Mouse (Mus musculus) kidney, embryonic 14.5 days (tissue): ENCODE results near the gene Cd5. TPM values are rescaled to one million over a fixed set of nuclear protein-coding genes. Genes with fewer than 3 reads are reported as not detected.

Experiments
- ATAC-seq: fragments of 200-750 bp; cut with Nextera tagmentation; 2 replicates; pipeline ENCODE4 v1.8.0; 2017; ENCODE audit warnings: moderate number of reproducible peaks, mild to moderate bottlenecking, moderate TSS enrichment, moderate library complexity; ENCODE audit not compliant: low FRiP score, low TSS enrichment
- H3K27ac ChIP-seq: fragments of 300-500 bp; sonication (generic); 2 replicates; pipeline ENCODE4 v1.5.1; 2014; ENCODE audit warnings: low read depth, mild to moderate bottlenecking, low read length, moderate library complexity, mixed read lengths
- H3K27me3 ChIP-seq: fragments of 300-500 bp; sonication (generic); 2 replicates; pipeline ENCODE4 v1.6.1; 2014; ENCODE audit warnings: mild to moderate bottlenecking, low read length; ENCODE audit not compliant: control insufficient read depth, insufficient read depth
- H3K36me3 ChIP-seq: fragments of 300-500 bp; sonication (generic); 2 replicates; pipeline ENCODE4 v1.6.1; 2014; ENCODE audit warnings: low read length, mixed read lengths; ENCODE audit not compliant: control insufficient read depth, insufficient read depth
- H3K4me1 ChIP-seq: fragments of 300-500 bp; sonication (generic); 2 replicates; pipeline ENCODE4 v1.6.1; 2014; ENCODE audit warnings: low read length, mixed read lengths; ENCODE audit not compliant: control insufficient read depth, insufficient read depth
- H3K4me2 ChIP-seq: fragments of 300-500 bp; sonication (generic); replicated peaks from 2 replicates; pipeline ENCODE4 v1.6.1; 2014; ENCODE audit warnings: low read depth, mild to moderate bottlenecking, low read length
- H3K4me3 ChIP-seq: fragments of 300-500 bp; sonication (generic); 2 replicates; pipeline ENCODE4 v1.5.1; 2014; ENCODE audit warnings: mild to moderate bottlenecking, low read length
- H3K9ac ChIP-seq: fragments of 300-500 bp; sonication (generic); 2 replicates; pipeline ENCODE4 v1.6.1; 2014; ENCODE audit warnings: low read depth, mild to moderate bottlenecking, low read length, moderate library complexity
- H3K9me3 ChIP-seq: fragments of 300-500 bp; sonication (generic); 2 replicates; pipeline ENCODE4 v1.6.1; 2016; ENCODE audit warnings: low read length; ENCODE audit not compliant: control insufficient read depth
- WGBS: fragments of 180-500 bp; shearing (Covaris S2); extraction: QIAGEN DNeasy Blood & Tissue Kit; methylation state at CpG from one replicate; pipeline ENCODE4 v1.1.7; 2014; 5-methylcytosine and 5-hydroxymethylcytosine counted together
- polyA plus RNA-seq: library from polyadenylated mRNA; unstranded; fragments of >200 nt; fragmentation: Nextera tagmentation; extraction: Ambion mirVana; gene quantifications from 2 replicates; pipeline ENCODE4 v1.2.1, GENCODE M21; 2014

Cd5 gene
- polyA plus RNA-seq, 1 experiment from 2014 or later = 0.46 TPM

- no peak overlapping the region for H3K4me3 ChIP-seq
- no peaks in the 10 kb centered on the region for H3K9me3 ChIP-seq
- 80% methylated on average over 6 of the region's 6 CpGs for WGBS
- peaks cover 34% of the 10 kb centered on the region for H3K36me3 ChIP-seq
- no peak for ATAC-seq
- no peak overlapping the region for H3K9ac ChIP-seq
- H3K4me1 ChIP-seq = no peaks in the 10 kb centered on the region; the same call in 1 of the 2 replicates
- H3K4me2 ChIP-seq = no peak overlapping the region
- H3K27ac ChIP-seq = no peak overlapping the region
- H3K27me3 ChIP-seq = no peaks in the 10 kb centered on the region
These were observed 24.6 kb downstream of the Cd5 start for GRCm38 (mm10) chr19:10714168-10714567.

GRCm38 (mm10) chr19:10713551-10713950, 25.3 kb downstream of the Cd5 start:
- Histone ChIP-seq H3K27ac (no peak overlapping the region), H3K4me3 (no peak overlapping the region), H3K4me1 (no peaks in the 10 kb centered on the region; the same call in 1 of the 2 replicates), H3K9me3 (no peaks in the 10 kb centered on the region), H3K27me3 (no peaks in the 10 kb centered on the region), H3K36me3 (peaks cover 34% of the 10 kb centered on the region), H3K4me2 (no peak overlapping the region), H3K9ac (no peak overlapping the region)
- 94% methylated on average over 10 of the region's 10 CpGs for WGBS
- ATAC-seq = no peak

GRCm38 (mm10) chr19:10712646-10713045, 26.2 kb downstream of the Cd5 start:
- H3K9ac ChIP-seq = no peak overlapping the region
- 94% methylated on average over 12 of the region's 12 CpGs for WGBS
- H3K4me1 ChIP-seq = no peaks in the 10 kb centered on the region; the same call in 1 of the 2 replicates
- H3K36me3 ChIP-seq = peaks cover 35% of the 10 kb centered on the region
- H3K27me3 ChIP-seq = no peaks in the 10 kb centered on the region
- no peak overlapping the region for H3K4me2 ChIP-seq
- no peaks in the 10 kb centered on the region for H3K9me3 ChIP-seq
- no peak for ATAC-seq
- no peak overlapping the region for H3K27ac ChIP-seq
- no peak overlapping the region for H3K4me3 ChIP-seq

- Histone ChIP-seq H3K4me2 (no peak overlapping the region), H3K9me3 (no peaks in the 10 kb centered on the region), H3K27ac (no peak overlapping the region), H3K9ac (no peak overlapping the region), H3K36me3 (peaks cover 39% of the 10 kb centered on the region), H3K27me3 (no peaks in the 10 kb centered on the region), H3K4me3 (no peak overlapping the region), H3K4me1 (no peaks in the 10 kb centered on the region; the same call in 1 of the 2 replicates)
- WGBS = 93% methylated on average over 7 of the region's 7 CpGs
- ATAC-seq = no peak
These were observed 26.6 kb downstream of the Cd5 start for GRCm38 (mm10) chr19:10712194-10712593.

- H3K4me1 ChIP-seq = no peaks in the 10 kb centered on the region; the same call in 1 of the 2 replicates
- no peak overlapping the region for H3K4me3 ChIP-seq
- no peak overlapping the region for H3K4me2 ChIP-seq
- H3K9me3 ChIP-seq = no peaks in the 10 kb centered on the region
- peaks cover 47% of the 10 kb centered on the region for H3K36me3 ChIP-seq
- WGBS = 95% methylated on average over 4 of the region's 4 CpGs
- no peak overlapping the region for H3K9ac ChIP-seq
- no peak for ATAC-seq
- H3K27ac ChIP-seq = no peak overlapping the region
- H3K27me3 ChIP-seq = no peaks in the 10 kb centered on the region
These were observed 28.1 kb downstream of the Cd5 start for GRCm38 (mm10) chr19:10710751-10711150.

DNA sequence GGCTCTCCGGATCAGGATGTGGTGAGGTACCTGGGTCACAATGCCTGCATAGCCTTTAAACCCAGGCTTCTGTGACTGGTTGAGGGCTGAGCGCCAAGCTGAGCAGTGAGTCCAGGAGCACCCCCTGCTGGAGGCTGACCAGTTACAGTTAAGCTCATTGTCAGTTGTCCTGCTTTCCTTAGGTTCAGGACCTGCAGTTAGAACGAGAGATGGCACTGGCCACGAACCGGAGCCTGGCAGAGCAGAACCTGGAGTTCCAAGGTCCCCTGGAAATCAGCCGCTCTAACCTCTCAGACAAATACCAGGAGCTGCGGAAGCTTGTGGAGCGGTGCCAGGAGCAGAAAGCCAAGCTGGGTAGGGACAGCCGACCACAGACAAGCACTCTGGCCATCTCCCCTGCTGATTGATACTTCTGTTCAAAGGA, 28.7 kb downstream of the Cd5 start:
- H3K27ac ChIP-seq = no peak overlapping the region
- H3K36me3 ChIP-seq = peaks cover 47% of the 10 kb centered on the region
- WGBS = 83% methylated on average over 9 of the region's 9 CpGs
- no peaks in the 10 kb centered on the region; the same call in 1 of the 2 replicates for H3K4me1 ChIP-seq
- no peak overlapping the region for H3K4me2 ChIP-seq
- H3K9ac ChIP-seq = no peak overlapping the region
- no peak overlapping the region for H3K4me3 ChIP-seq
- peak; percentile 29; the same call in 1 of the 2 replicates for ATAC-seq
- H3K27me3 ChIP-seq = no peaks in the 10 kb centered on the region
- no peaks in the 10 kb centered on the region for H3K9me3 ChIP-seq

DNA sequence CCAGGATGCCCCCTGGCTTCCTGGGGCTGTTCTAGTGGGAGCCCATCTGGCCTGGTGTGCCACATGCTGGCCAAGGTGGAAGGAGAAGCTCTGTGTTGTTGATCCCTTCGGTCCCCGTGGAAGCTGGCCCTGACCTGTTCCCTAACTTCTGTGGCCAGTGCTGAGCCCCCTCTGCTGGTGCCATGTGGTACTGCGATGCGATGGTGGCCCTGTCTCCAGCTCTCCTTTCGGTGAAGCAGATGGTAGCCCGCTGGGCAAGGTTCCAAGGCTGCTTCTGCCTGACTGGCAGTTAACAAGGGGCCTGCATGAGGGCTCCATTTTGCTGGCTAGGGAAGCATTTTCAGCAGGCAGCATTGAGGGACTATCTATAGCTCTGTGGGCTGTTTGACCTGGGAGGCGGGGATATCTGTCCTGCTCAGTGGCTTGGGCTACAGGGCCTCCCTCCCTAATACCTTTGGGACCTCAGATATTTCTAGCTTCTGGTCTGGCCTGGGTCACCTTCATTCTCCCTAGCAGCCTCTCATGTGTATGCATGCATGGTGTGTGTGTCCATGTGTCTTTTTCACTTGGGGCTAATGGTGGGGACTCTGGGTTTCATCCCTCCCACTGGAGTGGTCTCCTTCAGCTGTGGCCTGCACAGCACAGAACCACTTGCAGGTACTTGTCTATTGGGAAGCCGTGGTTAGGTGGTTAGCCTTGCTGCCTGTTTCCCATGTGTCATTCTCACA, 29.3 kb downstream of the Cd5 start:
- Histone ChIP-seq H3K27ac (no peak overlapping the region), H3K4me1 (no peaks in the 10 kb centered on the region; the same call in 1 of the 2 replicates), H3K9ac (no peak overlapping the region), H3K9me3 (no peaks in the 10 kb centered on the region), H3K27me3 (no peaks in the 10 kb centered on the region), H3K36me3 (peaks cover 47% of the 10 kb centered on the region), H3K4me2 (no peak overlapping the region), H3K4me3 (no peak overlapping the region)
- WGBS = 24% methylated on average over 8 of the region's 8 CpGs
- peak; percentile 62 for ATAC-seq

DNA sequence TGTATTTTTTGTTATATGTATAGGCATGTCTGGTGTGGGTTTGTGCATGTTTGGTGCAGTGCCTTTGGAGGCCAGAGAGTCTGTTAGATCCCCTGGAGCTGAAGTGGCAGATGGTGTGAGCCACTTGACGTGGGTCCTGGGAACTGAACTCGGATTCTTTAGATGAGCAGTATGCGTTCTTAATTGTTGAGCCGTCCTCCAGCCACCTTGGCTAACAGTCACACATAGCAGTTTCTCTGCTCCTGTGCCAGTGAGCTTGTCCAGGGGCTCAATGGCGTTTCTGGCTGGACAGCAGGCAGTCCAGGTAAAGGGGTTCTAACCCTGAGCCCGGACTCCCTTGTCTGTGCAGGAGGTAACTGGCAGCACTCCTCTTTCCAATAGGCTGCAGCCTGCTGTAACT, 29.9 kb downstream of the Cd5 start:
- H3K4me3 ChIP-seq = no peak overlapping the region
- H3K27me3 ChIP-seq = no peaks in the 10 kb centered on the region
- peaks cover 46% of the 10 kb centered on the region for H3K36me3 ChIP-seq
- ATAC-seq = no peak
- WGBS = 81% methylated on average over 6 of the region's 6 CpGs
- no peak overlapping the region for H3K4me2 ChIP-seq
- no peak overlapping the region for H3K9ac ChIP-seq
- no peaks in the 10 kb centered on the region; the same call in 1 of the 2 replicates for H3K4me1 ChIP-seq
- no peak overlapping the region for H3K27ac ChIP-seq
- H3K9me3 ChIP-seq = no peaks in the 10 kb centered on the region

GRCm38 (mm10) chr19:10707881-10708280, 30.9 kb downstream of the Cd5 start:
- H3K36me3 ChIP-seq = peaks cover 35% of the 10 kb centered on the region
- ATAC-seq = no peak

More at GRCm38 (mm10) chr19:10707881-10708280, 30.9 kb downstream of the Cd5 start:
- Histone ChIP-seq H3K4me3 (no peak overlapping the region), H3K9me3 (no peaks in the 10 kb centered on the region), H3K9ac (no peak overlapping the region), H3K27ac (no peak overlapping the region), H3K4me2 (no peak overlapping the region), H3K27me3 (no peaks in the 10 kb centered on the region), H3K4me1 (no peaks in the 10 kb centered on the region; the same call in 1 of the 2 replicates)
- 88% methylated on average over 1 of the region's 1 CpGs for WGBS
